Mouse (Mus musculus) left cerebral cortex, adult 8-10 months (tissue): ENCODE measurements at regions not wholly inside any gene's neighbourhood (a gene's known extent, or its start where the extent isn't known, plus 50 kb on each side); places are given as distances from the start of the nearest gene placed in this dataset.

Experiments used
- DNase-seq, 2 experiments: peaks; one replicate each; pipeline ENCODE4 v3.0.0; 2022; ENCODE audit warnings: low spot score in 2 of 2

DNA sequence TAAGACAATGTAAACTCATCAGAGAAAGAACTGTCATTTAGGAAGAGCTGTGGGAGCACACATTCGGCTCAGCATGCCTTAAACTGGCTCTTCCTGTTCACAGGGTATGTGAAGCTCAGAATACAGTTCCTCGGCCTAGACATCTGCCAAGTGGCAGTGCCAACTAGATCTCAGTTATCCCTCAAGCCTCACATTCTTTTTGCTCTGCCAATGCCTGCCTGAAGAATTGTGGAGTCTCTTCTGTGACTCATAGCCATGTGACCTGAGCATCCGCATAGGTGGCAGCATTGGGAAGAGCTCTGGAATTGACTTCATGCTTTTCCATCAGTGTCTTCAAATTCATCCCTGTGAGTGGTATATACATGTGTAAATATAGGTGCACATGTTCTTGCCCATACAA, 59.7 kb downstream of the Prlhr start:
- DNase-seq = no peak

DNA sequence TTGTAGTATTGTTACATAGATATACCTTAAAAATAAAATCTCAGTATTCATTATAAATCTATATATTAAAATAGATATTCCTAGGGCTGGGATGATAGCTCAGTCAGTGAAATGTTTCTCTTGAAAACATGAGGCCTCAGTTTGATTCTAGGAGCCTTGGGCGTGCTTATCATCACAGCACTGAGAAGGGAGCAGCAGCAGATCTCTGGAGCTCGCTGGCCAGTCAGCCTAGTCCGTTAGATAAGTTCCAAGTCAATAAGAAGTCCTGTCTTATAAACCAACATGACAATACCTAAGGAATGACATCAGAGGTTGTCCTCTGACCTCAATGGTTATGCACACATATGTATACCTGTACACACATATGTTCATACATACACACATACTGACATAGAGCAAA, 68.7 kb downstream of the Prlhr start:
- DNase-seq = no peak

DNA sequence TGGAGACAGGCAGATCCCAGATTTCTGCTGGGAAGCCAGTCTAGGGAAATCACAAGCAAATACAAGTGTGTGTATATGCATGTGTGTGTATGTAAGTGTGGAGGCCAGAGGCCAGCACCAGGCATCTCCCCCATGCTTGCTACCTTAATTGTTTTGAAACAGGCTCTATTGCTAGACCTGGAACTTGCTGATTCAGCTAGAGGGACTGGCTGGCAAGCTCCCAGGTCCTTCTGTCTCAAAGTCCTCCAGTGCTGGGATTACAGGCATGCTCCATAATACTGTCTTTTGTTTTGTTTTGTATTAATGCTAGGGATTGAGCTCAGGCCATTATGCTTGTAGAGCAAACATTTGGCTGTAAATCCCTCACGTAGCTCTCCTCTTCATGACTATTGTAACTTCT, 70.4 kb downstream of the Prlhr start:
- DNase-seq = no peak

DNA sequence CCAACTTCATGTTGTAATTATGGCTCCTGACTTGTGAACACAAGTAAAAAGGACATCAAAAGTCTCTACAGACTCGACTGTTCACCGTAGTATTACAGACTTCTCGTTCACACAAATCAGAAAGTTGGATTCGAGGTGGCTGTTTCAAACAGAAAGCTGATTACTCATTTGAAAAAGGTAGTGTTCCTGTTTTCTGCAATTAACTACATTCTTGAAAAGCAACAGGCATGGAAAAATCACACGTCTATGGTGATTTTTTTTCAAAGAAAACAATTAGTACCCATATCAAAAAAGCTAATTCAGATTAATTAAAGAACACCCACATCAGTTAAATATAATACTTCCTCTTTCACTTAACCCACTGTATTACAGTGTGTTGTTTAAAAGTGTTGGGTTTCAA, 71.5 kb downstream of the Prlhr start:
- no peak for DNase-seq

DNA sequence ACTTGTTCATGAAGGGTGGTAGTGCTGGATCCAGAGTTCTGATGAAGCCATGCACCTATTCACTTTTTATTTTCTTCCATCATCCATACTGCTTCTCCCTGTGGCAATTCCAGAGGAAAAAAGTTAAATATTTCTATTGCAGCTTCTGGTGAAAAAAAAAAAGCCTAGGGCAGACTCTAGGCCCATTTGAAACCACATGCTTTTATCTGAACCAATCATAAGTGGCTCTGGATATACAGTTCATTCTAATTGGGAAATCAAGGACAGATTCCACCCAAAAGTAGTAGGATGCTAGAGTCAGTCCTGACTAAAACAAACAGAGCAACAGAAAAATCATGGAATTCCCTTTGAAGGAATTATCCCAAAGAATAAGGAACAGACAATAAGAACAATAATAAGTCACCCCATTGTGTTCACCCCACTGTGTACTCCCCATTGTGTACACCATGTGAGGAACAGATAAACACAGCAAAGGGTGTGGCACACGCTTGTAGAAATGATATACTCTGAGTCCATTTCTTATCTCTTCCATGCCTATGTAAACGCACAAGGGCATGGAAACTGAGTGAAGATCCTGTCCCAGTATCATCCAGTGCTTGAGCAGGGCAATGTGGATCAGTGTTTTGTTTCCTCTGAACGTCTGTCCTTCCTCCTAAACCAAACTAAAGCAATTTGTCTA, 81.4 kb downstream of the Prlhr start:
- DNase-seq = no peak

DNA sequence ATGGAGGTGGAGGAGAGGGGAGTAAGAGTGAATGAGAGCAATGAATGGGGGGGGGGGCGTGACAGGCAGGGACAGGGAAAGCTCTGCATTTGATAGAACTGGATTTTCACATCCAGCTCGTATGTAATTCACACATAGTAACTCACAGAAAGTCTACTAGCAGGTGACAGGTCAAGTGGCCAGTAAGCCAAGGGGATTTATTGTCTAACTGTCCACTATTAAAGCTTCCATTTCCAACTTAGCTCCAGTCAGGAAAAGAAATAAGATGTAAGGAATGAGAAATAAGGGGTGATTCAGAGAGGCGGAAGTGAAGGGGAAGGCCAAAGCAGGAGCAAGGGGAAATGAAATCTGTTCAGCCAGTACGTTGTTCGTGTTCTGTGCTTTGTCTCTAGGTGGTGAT, 83.4 kb downstream of the Prlhr start:
- no peak for DNase-seq

DNA sequence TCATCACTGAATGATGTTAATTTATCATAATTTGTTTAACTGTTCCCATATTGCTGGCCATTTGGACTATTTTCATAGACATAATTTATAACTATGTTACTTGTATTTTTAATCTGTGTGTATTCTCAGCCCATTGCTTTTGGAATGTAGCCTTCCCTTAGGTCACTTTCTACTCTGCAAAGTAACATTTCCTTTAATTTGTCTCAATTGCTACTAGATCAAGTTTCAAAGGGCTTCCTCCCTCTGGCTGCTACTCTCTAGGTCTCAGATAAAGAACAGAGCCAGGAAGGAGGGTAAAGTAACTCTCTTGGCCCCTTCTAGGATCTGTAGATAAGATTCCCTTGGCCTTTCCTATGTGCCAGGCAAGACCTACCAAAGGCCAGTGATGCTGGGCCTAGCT, 85.4 kb downstream of the Prlhr start:
- no peak for DNase-seq

DNA sequence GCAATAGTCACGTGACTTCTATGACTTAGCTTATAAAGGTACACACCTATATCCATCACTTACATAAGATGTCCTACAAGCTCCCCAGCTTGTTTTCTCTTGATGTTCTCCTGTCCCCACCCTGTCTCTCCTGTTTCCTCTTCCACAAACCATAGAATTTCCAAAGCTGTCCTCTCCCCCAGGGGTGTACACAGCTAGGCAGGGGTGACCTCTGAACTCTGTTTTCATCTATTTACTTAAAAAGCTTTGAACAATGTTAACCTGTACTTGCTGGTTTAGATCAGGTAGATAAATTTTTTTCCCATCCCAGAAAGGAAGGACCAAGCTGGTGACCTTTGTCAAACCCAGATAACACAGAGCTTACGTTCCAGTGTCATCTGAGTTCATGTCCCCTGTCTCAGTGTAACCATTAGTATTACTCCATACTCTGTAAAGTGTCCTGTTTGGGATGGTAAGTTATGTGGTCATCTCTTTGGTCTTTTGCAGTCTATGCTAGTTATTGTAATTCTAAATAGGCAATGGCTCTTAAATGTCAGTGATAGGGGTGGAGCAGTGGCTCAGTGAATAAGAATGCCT, 89.0 kb downstream of the Prlhr start:
- DNase-seq = no peak

DNA sequence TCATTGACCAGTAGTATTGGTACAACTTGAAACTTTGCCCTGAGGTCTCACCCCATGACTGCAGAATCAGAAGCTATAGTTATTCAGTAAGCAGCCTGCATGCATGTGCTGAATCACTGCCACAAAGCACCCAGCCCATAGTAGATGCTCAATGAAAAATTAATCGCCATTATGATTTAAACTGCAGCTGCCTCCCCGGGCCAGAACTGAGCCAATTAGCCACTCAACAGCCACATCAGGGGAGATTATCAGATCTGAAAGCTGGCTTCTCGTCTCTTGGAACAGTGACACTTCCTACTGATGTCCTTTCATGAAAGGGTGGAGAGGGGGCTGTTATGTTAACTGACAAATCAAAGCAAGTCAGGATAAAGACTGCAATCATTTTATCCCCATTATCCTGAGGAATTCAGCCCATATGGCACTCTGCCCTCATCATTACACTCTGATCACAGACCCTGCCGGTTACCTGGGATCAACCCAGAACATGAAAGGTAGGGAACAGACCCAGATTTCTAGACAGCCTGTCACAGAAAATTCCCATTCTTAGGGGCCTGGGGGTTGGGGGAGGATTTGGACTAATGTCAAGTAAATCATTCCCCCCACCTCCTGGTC, 104.0 kb downstream of the Prlhr start:
- DNase-seq = no peak

DNA sequence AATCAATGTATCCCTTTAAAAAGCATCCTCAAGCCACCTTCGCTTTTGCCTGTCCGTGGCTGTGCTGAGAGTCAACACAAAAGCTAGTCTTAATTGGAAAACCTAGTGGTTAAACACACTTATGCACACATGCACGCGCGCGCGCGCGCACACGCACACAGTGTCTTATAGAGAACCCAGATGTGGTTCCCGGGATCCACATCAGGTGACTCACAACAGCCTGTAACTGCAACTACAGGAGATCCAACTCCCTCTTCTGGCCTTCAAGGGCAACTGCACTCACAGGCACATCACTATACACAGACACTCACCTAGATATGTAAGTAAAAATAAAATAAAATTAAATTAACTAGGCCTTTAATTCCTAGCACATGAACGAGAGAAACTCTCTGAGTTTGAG, 118.4 kb upstream of the Fam204a start:
- DNase-seq = no peak

DNA sequence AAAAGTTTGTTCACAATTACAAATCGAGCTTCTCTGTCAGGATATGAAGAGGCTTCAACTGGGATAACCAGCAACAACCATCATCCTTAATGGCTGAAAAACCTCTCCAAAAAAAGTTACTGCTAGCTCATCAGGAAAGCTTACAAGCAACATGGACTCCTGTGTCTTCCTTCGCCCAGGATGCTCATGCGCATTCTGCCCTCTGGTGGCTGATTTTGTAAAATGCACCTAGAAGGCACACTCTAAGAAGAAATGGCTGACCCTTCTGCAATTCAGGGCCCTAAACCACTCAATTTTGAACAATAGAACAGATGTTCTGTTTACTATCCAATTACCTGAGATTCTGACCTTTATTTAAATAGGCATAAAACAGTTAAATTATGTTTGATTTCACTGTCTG, 115.0 kb upstream of the Fam204a start:
- DNase-seq = peak in 1 of 2 experiments; percentile 28

DNA sequence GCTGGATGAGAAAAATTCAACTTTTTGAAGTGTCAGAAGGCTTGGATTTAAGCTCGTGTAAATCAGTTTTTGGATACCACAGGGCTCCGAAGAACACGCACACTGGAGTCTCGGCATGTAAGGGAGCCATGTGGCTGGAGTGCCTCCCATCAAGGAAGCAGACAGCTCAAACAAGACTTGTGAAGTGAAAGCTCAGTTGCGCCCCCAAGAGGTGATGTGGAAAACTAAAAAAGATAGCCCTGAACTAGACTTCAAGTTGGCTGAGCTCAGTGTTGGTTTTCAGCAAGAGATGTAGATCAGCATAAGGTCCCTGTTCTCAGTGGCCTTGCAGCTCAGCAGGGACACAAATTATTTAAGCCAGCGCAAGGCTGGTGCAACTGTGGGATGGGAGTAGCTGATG, 113.7 kb upstream of the Fam204a start:
- no peak for DNase-seq

DNA sequence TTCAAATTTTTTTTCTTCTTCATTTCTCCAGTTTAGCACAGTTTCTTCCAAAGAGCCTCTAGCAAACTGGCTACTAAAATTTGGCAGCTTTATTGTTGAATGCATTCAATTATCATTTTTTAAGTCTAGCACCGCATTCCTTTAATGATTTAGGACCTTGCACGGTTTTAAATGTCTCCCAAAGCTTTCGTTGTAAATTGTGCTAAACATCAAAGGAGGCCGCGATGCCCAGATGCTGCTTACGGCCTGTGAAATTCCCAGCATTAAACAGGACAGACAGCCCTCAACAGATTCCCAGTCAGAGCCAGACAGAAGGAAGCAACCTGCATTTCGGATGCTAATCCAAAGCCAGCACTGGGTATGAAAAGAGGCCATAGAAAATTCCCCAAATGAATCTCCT, 108.0 kb upstream of the Fam204a start:
- DNase-seq = no peak

DNA sequence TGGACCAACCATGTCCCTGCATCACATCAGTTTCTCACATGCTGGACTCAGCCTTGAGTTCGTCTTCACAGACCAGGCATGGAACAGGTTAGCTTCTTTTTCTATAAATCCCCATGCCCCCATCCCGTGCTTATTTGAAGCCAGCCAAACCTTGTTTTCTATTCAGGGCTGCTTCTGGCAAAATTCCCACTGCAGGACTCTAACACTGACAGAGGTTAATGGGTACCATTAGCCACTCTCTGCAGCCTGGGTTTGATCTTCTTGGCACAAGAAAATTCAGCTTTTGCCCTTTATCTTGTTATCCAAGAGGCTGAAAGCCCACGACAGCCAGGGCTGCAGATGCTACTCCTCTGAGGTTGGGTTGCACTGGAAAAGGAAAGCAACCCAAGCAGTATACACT, 101.8 kb upstream of the Fam204a start:
- DNase-seq = no peak

DNA sequence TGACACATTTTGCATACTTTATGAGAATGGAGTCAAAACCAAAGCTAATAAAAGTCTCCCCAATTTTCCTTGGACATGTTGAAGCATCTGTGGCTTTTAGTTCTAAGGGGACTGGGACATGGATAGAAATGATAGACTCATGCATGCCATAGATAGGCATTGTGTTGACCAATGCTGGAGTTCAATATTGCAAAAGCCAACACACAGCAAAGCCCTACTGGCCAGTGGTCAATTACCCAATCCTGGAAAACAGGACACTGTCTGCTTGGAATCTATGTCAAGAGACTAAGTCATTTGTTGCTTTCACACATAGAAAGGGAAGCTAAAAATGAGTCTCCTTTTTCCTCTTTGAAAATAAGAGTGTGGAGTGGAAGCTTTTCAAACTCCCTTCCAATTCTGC, 99.1 kb upstream of the Fam204a start:
- DNase-seq = no peak

DNA sequence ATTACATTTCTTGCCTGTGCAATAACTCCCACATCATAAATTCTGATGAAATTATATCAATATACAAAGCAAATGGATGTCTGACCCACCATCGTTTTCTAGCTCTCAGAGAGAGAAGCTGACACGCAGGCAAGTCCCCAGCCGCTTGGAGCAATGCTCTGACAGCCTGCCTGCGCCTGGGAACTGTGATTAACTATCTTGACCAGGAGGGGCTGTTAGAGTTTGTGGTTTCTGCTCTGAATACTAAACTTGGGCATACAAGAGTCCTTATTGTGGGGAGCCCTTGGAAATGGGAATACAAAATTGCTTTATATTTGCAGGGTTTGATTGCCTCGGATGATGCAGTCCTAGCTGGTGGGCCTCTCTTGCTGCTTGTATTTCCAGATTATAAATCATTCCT, 98.6 kb upstream of the Fam204a start:
- no peak for DNase-seq

DNA sequence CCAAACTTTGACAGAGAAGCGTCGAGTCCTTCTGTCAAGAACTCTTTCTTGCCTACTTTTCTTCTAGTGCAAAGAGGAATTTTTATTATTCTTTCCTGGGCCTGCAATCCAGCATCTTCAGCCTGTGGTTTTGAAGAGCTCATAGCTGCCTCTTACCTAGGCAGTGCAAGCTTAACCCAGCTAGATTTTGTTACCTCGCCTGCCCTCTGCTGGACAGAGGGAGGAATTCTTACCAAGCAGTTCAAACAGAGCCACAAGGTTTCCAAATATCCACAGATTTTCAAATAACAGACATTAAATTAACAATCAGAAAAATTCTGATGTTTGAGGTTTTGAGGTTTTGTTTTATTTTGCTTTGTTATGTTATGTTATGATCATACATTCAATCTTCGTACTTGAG, 84.1 kb upstream of the Fam204a start:
- DNase-seq = peak; percentile 13 to 21

DNA sequence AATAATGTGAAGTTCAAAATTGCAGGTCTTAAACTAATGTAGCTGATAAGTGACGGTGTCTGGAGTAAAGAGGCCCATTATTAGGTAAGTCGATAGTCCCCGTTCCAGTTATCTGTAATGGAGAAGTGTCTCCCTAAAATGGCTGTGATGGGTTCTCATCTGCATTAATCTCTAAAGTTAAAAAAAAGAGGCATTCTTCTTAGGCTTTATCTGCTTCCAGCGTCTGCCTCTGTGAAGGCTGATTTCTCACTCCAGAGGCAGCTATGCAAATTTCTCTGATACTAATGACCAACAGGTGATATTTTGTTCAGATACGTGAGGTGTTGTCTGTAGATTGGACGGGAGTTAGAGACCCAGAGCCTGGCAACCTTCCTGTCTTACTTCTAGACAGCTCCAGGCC, 75.9 kb upstream of the Fam204a start:
- DNase-seq = no peak

DNA sequence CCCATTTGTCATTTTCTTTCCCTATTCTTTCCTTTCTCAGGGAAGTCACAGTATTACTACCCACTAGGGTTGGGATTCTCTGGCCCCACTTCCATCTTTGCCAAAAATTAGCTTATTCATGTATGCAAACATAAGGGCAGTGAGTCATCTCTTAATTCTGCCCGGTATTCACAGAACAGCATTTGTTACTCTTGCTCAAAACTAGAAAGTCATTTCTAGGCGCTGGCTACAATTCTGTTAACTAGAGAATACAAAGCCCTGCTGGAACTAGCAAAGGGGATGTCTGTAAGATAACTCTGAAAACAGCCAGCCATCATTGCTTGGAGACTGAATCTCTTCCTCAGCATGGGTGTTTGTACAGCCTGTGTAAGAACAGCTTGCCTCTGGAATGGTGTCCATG, 74.4 kb upstream of the Fam204a start:
- DNase-seq = no peak

DNA sequence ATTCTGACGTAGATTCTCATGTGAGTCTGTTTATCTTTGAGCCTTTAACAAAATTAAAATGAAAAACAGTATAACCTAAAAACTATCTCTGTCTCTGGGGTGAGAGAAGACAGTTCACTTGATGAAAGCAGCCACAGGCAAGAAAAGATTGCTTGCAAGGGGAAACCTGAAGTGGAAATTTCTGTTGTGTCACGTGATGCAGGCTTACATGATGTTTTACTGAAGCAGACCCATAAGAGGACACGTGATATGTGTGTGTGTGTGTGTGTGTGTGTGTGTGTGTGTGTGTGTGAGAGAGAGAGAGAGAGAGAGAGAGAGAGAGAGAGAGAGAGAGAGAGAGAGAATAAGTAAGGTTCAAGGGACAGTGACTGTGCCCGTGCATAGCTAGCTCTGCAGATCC, 63.7 kb upstream of the Fam204a start:
- no peak for DNase-seq

DNA sequence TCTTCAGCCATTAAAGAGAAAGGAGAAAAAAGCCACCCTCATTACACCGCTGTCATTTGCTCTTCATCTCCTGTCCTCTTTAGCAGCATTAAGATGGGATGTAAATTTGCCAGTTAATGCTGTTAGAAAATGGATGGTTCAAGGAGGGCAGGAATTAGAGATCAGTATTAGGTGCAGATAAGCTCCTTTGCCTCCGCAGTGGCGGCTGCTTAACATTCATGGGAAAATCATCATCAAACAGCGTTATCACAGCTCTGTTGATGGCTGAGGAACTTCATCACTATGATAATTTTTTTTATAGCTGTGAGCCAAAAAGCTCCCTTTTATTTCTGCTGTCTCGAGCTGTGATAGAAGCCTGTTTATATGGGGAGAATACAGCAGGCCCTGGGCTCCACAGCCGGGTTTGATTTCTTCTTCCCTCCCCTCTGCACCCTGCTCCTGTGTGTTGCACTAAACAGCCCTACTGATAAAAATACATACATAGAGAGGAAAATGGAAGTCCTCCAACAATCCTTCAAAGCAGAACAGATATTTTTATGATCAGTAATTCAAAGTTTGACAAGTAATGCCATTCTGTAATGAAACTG, 60.4 kb upstream of the Fam204a start:
- DNase-seq = no peak

DNA sequence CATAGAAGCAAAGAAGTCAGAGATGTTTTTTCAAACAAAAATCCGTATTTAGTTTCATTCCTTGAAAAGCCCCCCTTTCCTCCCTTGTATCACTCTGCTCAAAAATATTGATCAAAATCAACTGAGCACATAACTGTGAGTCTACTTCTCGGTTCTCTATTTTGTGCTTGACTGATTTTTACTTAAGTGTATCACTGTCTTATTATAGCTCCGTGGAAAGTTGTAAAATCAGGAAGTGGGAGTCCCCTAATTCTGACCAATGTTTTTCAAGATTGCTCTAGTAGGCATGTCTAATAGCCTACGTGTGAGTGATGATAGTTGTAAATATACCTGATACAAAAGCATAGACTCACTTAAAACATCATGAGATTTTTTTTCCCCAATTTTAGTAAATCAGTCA, 58.4 kb upstream of the Fam204a start:
- no peak for DNase-seq
